Mouse (Mus musculus) neural tube, embryonic 12.5 days (tissue): ENCODE results near the gene Baz2b. TPM values are rescaled to one million over a fixed set of nuclear protein-coding genes. Genes with fewer than 3 reads are reported as not detected.

ENCODE experiments used
- ATAC-seq: fragments of 200-750 bp; cut with Nextera tagmentation; 2 replicates; pipeline ENCODE4 v1.8.0; 2017; ENCODE audit warnings: low read depth, mild to moderate bottlenecking, moderate TSS enrichment, moderate library complexity; ENCODE audit not compliant: low FRiP score
- H3K27ac ChIP-seq: fragments of 300-500 bp; sonication (generic); 2 replicates; pipeline ENCODE4 v1.5.1; 2016
- H3K27me3 ChIP-seq: fragments of 300-500 bp; sonication (generic); replicated peaks from 2 replicates; pipeline ENCODE4 v1.6.1; 2016; ENCODE audit warnings: mild to moderate bottlenecking
- H3K36me3 ChIP-seq: fragments of 300-500 bp; sonication (generic); 2 replicates; pipeline ENCODE4 v1.6.1; 2016; ENCODE audit warnings: mild to moderate bottlenecking
- H3K4me1 ChIP-seq: fragments of 300-500 bp; sonication (generic); 2 replicates; pipeline ENCODE4 v1.6.1; 2016
- H3K4me2 ChIP-seq: fragments of 300-500 bp; sonication (generic); replicated peaks from 2 replicates; pipeline ENCODE4 v1.6.1; 2016; ENCODE audit warnings: mild to moderate bottlenecking
- H3K4me3 ChIP-seq: fragments of 300-500 bp; sonication (generic); 2 replicates; pipeline ENCODE4 v1.5.1; 2016
- H3K9ac ChIP-seq: fragments of 300-500 bp; sonication (generic); 2 replicates; pipeline ENCODE4 v1.6.1; 2016; ENCODE audit warnings: mild to moderate bottlenecking
- H3K9me3 ChIP-seq: fragments of 300-500 bp; sonication (generic); 2 replicates; pipeline ENCODE4 v1.6.1; 2016; ENCODE audit warnings: mild to moderate bottlenecking
- WGBS: fragments of 180-500 bp; shearing (Covaris S2); methylation state at CpG from one replicate; pipeline ENCODE4 v1.1.7; 2016; 5-methylcytosine and 5-hydroxymethylcytosine counted together
- polyA plus RNA-seq: library from polyadenylated mRNA; unstranded; fragments of >200 nt; fragmentation: Nextera tagmentation; extraction: Ambion mirVana; gene quantifications from 2 replicates; pipeline ENCODE4 v1.2.1, GENCODE M21; 2016

Gene Baz2b
- polyA plus RNA-seq, 1 experiment from 2014 or later: 78.3 TPM

DNA sequence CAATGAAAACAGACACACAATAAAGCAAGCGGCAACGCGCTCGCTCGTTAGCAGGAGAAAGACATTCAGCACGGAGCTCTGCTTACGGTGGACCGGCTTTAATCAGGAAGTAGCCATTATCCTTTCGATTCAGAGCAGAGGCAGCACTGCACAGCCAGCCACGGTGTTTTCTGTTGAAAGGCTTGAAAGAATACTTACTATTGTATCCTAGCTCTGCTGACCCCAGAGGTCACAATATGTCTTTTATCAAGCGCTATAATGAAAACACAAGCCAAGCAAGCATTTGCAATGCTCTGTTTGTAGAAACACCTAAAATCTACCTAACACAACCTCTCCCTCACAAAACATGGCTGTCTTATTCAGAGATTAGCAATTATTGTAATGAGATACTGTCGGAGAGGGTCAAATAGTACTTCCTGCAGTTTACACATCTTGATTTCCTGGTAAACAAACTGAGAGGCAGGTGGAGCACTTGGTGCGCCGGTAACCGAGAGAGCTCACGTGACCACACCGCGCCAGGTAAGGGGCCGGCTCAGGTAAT, 172.6 kb downstream of the Baz2b start:
- H3K4me2 ChIP-seq: peak overlapping the region; percentile 61
- H3K4me3 ChIP-seq: peak overlapping the region; percentile 20
- no peaks in the 10 kb centered on the region for H3K27me3 ChIP-seq
- H3K9ac ChIP-seq: 0 out of 2 replicates have a peak overlapping the region, but pooled peaks have one; percentile 26
- peak; percentile 62 for ATAC-seq
- no peaks in the 10 kb centered on the region for H3K9me3 ChIP-seq
- WGBS: 10% methylated on average over 19 of the region's 19 CpGs
- H3K36me3 ChIP-seq: peaks cover 3% of the 10 kb centered on the region; the same call in 1 of the 2 replicates
- no peak overlapping the region for H3K27ac ChIP-seq
- H3K4me1 ChIP-seq: peaks cover 6% of the 10 kb centered on the region; the same call in 1 of the 2 replicates

DNA sequence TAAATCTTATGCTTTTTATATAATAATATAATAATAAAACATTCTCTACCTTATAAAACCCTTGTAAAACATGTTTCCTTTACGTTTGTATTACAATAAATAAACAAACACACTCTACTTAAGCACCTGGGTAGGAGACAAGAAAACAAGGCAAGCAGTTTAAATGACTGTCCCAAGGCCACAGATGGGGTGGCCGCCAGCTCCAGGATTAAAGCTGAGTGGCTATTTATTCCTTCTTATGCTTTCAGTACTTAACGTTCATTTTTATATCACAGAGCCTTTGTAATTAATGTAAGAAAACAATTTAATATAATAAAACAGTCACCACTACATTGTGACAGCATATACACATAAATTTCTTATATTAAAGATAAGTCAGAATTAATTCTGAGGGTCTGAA, 173.3 kb downstream of the Baz2b start:
- Histone ChIP-seq H3K4me3 (no peak overlapping the region), H3K9me3 (no peaks in the 10 kb centered on the region), H3K4me2 (peak overlapping the region; percentile 61; the same call in 1 of the 2 replicates), H3K27me3 (no peaks in the 10 kb centered on the region), H3K27ac (no peak overlapping the region), H3K9ac (no peak overlapping the region), H3K36me3 (peaks cover 3% of the 10 kb centered on the region; the same call in 1 of the 2 replicates), H3K4me1 (peaks cover 6% of the 10 kb centered on the region; the same call in 1 of the 2 replicates)
- WGBS: 53% methylated on average over 3 of the region's 3 CpGs
- no peak for ATAC-seq

DNA sequence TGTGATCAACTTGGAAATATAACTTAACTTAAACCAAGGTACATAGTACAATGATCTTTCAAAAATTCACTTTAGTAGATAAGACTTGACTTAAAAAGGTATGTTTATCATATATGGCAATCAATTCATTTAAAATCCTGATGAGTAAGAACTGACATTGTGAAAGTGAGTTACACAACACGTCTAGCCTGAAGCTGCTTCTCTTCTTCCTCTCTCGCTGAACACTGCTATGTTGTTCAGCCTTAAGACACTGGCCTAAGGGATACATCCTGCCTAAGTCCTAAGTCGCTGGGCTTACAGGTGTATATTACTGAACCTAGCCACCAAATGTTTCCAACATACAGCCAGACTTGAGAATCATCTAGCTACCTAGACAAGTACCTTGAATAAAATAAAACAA, 178.6 kb downstream of the Baz2b start:
- Histone ChIP-seq H3K4me1 (no peaks in the 10 kb centered on the region), H3K4me2 (no peak overlapping the region), H3K9me3 (no peaks in the 10 kb centered on the region), H3K27ac (no peak overlapping the region), H3K9ac (no peak overlapping the region), H3K27me3 (no peaks in the 10 kb centered on the region), H3K4me3 (no peak overlapping the region), H3K36me3 (peaks cover 3% of the 10 kb centered on the region; the same call in 1 of the 2 replicates)
- 90% methylated on average over 3 of the region's 3 CpGs for WGBS
- no peak for ATAC-seq

DNA sequence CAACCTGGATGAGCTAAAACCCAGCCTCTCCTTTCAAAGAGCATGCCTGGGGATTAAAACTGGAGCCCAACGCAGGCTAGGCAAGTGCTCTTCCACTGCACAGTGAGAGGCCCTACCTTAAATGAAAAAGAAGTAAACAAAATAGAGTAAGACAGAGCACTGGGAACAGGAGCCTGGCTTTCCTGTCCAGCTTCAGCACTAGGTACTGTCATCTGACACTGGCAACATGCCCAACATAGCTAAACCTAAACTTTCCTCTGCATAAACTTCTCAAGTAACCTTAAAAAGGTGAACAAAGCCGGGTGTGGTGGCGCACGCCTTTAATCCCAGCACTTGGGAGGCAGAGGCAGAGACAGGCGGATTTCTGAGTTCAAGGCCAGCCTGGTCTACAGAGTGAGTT, 180.6 kb downstream of the Baz2b start:
- Histone ChIP-seq H3K36me3 (peaks cover 3% of the 10 kb centered on the region; the same call in 1 of the 2 replicates), H3K9ac (no peak overlapping the region), H3K27ac (no peak overlapping the region), H3K9me3 (no peaks in the 10 kb centered on the region), H3K4me3 (no peak overlapping the region), H3K4me2 (no peak overlapping the region), H3K27me3 (no peaks in the 10 kb centered on the region), H3K4me1 (no peaks in the 10 kb centered on the region)
- no peak for ATAC-seq
- 92% methylated on average over 5 of the region's 5 CpGs for WGBS

DNA sequence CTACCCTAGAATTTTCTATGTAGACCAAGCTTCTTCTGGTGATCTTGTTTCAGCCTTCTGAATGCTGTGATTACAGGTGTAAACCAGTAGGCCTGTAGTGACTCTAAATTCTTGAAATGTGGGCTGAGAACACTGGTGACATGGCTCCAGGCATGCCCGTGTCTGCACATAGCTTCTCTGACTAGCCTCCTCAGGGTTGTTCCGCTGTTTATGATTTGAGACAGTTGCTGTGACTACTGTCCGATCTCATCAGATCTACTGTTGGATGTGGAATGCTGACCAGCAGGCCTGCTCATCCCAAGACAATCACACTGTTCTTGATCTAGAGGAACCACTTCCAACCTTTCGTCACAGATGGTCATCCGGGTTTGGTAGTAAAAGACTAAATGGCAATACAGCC, 182.5 kb downstream of the Baz2b start:
- H3K9me3 ChIP-seq: no peaks in the 10 kb centered on the region
- ATAC-seq: no peak
- H3K4me1 ChIP-seq: no peaks in the 10 kb centered on the region
- no peaks in the 10 kb centered on the region for H3K27me3 ChIP-seq
- H3K27ac ChIP-seq: no peak overlapping the region
- H3K4me3 ChIP-seq: no peak overlapping the region
- H3K9ac ChIP-seq: no peak overlapping the region
- no peak overlapping the region for H3K4me2 ChIP-seq
- H3K36me3 ChIP-seq: 0 out of 2 replicates have a peak, but pooled peaks cover under 1% of the 10 kb centered on the region
- 82% methylated on average over 5 of the region's 5 CpGs for WGBS

DNA sequence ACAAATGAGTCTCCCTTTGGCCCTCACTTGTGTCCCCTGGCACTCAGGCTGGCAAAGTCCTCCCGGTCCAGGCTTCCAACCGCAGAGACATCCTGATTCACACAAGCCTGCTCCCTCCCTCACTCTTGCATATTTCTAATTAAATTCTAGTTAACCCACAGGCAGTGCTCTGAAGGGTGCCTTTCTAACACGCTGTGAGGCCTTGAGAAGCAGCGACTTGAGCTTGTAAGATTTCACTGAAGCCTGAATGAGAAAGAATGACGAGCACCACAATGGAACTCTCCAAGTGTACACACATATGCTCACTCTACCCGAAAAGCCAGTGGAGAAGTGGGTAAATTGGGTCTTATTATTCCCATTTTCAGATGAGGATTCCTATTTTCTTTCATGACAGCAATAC, 183.1 kb downstream of the Baz2b start:
- no peak for ATAC-seq
- Histone ChIP-seq H3K4me1 (no peaks in the 10 kb centered on the region), H3K4me3 (no peak overlapping the region), H3K9me3 (no peaks in the 10 kb centered on the region), H3K27me3 (no peaks in the 10 kb centered on the region), H3K4me2 (no peak overlapping the region), H3K9ac (no peak overlapping the region), H3K36me3 (no peaks in the 10 kb centered on the region), H3K27ac (no peak overlapping the region)
- WGBS: 57% methylated on average over 6 of the region's 6 CpGs

DNA sequence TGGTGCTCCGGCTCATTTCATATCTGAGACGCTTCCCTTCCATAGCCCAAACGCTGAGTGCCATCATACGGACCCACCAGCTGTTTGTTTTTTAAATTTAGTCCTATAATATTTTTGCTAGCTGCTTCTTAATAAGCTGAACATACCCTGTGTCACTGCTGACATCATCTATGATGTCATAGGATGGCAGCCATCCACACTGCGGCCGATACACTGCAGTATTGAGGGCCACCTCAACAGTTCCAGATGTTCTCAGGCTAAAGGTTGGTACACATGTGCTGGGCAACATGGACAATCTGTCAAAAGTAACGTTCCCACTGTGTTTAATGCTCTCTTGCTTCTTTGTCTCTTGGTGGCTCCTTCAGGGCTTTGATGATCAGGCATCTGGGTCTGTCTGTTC, 185.9 kb downstream of the Baz2b start:
- Histone ChIP-seq H3K4me1 (no peaks in the 10 kb centered on the region), H3K4me3 (no peak overlapping the region), H3K9me3 (no peaks in the 10 kb centered on the region), H3K4me2 (no peak overlapping the region), H3K36me3 (no peaks in the 10 kb centered on the region), H3K27me3 (no peaks in the 10 kb centered on the region), H3K9ac (no peak overlapping the region), H3K27ac (no peak overlapping the region)
- no peak for ATAC-seq
- 94% methylated on average over 7 of the region's 7 CpGs for WGBS

DNA sequence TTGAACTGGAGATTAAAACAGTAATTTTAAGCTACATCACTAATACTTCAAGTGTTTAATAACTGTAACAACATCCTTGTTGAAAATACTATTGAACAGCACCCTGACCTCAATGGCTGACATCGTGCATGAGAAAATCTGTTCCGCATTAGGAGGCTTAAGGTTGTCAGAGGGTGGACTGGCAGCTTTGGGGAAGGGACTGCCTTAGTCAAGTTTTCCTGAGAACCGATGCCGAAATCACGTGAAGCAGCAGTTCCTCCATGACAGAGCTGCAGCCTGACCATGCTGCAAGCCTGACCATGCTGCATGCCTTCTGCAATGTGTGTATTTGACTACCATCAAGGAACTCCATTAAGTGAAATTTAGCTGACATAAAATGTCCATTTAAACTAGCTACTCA, 188.1 kb downstream of the Baz2b start:
- H3K4me3 ChIP-seq: no peak overlapping the region

DNA sequence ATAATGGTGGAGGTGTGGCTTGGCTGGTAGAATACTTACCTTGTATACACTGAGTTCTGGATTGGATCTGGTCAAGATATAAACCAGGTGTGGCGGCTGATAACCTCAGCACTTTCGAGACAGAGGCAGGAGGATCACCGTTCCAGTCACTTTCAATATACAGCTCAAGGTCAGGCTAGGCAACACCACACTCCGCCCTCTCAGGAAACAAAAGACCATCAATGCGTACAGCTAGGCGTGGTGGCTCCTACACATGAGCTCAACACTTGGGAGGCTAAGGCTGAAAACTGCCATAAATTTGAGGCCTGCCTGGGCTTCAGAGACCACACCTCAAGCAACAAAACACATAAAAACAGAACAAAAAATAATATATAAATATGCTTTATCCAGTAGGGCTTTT, 188.5 kb downstream of the Baz2b start:
- no peak overlapping the region for H3K27ac ChIP-seq
- H3K4me3 ChIP-seq: no peak overlapping the region
- no peak overlapping the region for H3K9ac ChIP-seq
- H3K4me1 ChIP-seq: no peaks in the 10 kb centered on the region
- H3K36me3 ChIP-seq: no peaks in the 10 kb centered on the region
- H3K27me3 ChIP-seq: no peaks in the 10 kb centered on the region
- no peaks in the 10 kb centered on the region for H3K9me3 ChIP-seq
- no peak for ATAC-seq
- 88% methylated on average over 6 of the region's 6 CpGs for WGBS
- no peak overlapping the region for H3K4me2 ChIP-seq

More for the DNA sequence above, 188.1 kb downstream of the Baz2b start:
- H3K4me2 ChIP-seq: no peak overlapping the region
- no peaks in the 10 kb centered on the region for H3K27me3 ChIP-seq
- no peak for ATAC-seq
- H3K27ac ChIP-seq: no peak overlapping the region
- H3K36me3 ChIP-seq: no peaks in the 10 kb centered on the region
- H3K4me1 ChIP-seq: no peaks in the 10 kb centered on the region
- WGBS: 83% methylated on average over 5 of the region's 5 CpGs
- H3K9ac ChIP-seq: no peak overlapping the region
- no peaks in the 10 kb centered on the region for H3K9me3 ChIP-seq

DNA sequence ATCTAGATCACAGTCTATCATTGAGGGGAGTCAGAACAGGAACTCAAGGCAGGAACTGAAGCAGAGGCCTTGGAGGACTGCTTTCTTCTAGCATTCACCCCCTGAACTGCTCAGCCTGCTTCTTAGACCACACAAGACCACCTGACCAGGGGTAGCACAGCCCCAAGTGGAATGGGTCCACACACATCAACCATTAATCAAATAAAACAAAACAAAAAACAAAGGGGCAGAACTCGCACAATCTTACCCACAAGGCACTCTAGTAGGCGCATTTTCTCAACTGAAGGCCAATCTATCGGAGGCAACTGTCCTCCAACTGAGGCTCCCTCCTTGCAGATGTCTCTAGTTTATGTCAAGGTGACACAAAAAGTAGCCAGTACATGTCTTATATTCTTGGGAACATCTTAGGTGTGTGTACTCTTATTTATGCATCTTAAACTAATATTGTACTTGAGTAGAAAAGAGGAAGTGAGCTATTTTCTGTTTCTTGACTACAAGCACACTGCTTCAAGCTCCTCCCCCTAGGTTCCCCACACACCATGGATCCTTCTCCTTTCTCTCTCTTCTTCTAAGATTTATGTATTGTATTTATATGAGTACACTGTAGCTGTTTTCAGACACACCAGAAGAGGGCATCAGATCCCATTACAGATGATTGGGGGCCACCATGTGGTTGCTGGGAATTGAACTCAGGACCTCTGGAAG, 189.9 kb downstream of the Baz2b start:
- ATAC-seq: no peak
- H3K27me3 ChIP-seq: no peaks in the 10 kb centered on the region
- H3K4me3 ChIP-seq: no peak overlapping the region
- H3K9me3 ChIP-seq: no peaks in the 10 kb centered on the region
- H3K4me2 ChIP-seq: no peak overlapping the region
- H3K4me1 ChIP-seq: no peaks in the 10 kb centered on the region
- no peaks in the 10 kb centered on the region for H3K36me3 ChIP-seq
- H3K27ac ChIP-seq: no peak overlapping the region
- 99% methylated on average over 3 of the region's 3 CpGs for WGBS
- no peak overlapping the region for H3K9ac ChIP-seq

DNA sequence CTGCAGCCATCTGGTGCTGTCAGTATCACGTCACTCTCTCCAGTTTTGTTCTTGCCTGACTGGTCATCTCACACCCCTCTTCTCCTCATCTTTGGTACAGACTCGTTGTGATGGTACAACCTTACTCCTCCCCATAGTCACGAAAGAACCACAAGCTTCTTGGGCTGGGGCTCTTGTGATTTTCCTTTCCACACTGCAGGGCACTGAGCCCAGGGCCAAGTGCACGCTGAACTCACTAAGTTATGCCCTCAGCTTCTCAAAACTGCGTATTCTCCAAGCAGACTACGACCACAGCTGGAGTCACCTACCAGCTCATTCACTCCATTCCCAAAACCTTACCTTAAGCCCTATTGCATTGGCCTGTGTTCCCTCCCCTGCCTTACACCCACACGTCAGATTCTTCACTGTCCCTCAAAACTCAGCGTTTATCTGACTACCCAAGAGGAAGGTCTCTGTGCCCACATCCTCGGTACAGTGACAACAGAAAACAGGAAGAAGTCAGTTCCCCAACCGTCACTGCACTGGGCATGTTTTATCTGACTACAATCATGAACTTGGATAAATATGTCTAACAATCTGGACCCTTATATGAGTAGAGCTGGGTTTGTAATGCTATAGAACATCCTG, 190.7 kb downstream of the Baz2b start:
- no peak overlapping the region for H3K27ac ChIP-seq
- no peaks in the 10 kb centered on the region for H3K36me3 ChIP-seq
- ATAC-seq: no peak
- 92% methylated on average over 10 of the region's 10 CpGs for WGBS
- H3K4me1 ChIP-seq: no peaks in the 10 kb centered on the region
- no peaks in the 10 kb centered on the region for H3K27me3 ChIP-seq
- no peaks in the 10 kb centered on the region for H3K9me3 ChIP-seq
- no peak overlapping the region for H3K4me2 ChIP-seq
- H3K4me3 ChIP-seq: no peak overlapping the region
- no peak overlapping the region for H3K9ac ChIP-seq

DNA sequence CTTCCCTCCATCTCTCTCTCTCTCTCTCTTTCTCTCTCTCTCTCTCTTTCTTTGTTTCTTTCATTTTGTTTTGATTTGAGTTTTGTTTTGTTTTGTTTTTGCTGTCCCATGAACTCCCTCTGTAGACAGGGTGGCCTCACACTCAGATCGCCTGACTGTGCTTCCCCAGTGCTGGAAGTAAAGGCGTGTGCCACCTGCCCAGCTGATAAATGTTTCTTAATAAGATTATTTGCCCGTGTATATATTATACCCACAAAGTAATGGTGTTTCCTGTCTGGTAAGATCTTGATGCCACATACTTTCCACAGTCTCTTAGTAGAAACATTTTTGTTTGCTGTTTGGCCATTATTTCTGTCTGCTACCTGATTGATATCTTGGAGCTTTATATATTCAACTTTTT, 198.1 kb downstream of the Baz2b start:
- ATAC-seq: no peak
- no peak overlapping the region for H3K9ac ChIP-seq
- H3K27ac ChIP-seq: no peak overlapping the region
- no peaks in the 10 kb centered on the region for H3K4me1 ChIP-seq
- H3K36me3 ChIP-seq: no peaks in the 10 kb centered on the region
- 95% methylated on average over 3 of the region's 3 CpGs for WGBS
- H3K27me3 ChIP-seq: no peaks in the 10 kb centered on the region
- H3K4me2 ChIP-seq: no peak overlapping the region
- no peaks in the 10 kb centered on the region for H3K9me3 ChIP-seq
- no peak overlapping the region for H3K4me3 ChIP-seq
